Mouse (Mus musculus) kidney, adult 11 months (tissue): ENCODE data around the gene Nprl3.
A peak's percentile ranks its signal among the peaks of the same experiment; 100 is the strongest.
"Not testable (repeated sequence)": the region's sequence is repeated elsewhere in the genome, so short reads cannot be mapped to it uniquely, and the experiment has no call there.

Experiments
- DNase-seq: peaks from one replicate; pipeline ENCODE4 v3.0.0; 2022

The Nprl3 gene

DNA sequence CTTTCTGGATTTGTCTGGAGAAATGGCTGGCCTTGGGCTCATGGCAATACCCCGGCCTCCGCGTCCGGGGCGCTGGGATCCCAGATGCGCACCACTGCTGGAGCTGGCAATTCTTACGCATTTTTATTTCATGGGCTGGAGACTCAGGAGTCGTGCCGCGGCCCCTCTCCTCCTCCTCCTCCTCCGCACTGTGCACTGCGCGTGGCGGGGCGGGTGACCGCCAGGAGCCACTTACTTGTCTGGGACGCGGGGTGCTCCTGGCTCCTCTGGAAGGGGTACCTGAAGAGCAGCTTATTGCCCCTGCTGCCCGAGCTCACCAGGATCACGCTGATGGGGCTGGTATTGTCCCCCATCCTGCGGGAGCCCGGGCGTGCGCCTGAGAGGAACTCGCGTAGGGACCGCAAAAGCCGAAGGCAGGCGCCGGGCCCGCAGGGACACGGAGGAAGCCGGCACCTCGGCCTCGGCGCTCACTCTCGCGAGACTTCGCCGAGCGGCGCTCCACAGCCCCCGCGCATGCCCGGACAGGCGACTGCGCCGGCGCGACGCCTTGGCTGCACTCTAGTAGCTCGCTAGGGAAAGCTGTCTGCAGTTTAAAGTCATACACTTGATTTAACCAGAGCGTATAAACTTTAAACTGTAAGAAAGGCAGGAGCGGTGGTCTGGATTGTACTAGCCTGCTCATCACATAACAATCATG lies at the start of gene Nprl3:
Gene Nprl3, minus strand, starts transcription at position 520 of the 697 bp plus-strand sequence.
- DNase-seq, result peak; percentile 94

DNA sequence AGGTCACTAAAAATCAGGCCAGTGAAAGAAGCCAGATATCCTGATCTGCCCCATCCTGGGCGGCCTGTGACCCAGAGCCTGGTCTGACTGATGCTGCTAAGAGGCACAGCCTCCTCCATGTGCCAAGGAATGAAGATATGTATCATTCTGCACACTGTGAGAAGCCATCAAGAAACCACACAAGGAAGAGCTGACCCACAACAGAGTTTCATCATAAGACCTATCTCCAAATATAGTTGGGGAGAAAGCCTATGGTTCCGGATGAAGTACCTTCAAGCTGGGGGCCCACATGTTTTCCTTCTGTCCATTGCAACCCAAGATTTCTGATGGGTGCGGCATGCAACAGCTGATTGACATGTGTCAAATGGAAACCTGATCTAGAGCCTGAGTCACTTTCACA lies 48.5 kb upstream of the Nprl3 start:
- DNase-seq, result no peak

- DNase-seq, result no peak
Measured at GRCm38 (mm10) chr11:32309928-32310327, 42.4 kb upstream of the Nprl3 start.

DNA sequence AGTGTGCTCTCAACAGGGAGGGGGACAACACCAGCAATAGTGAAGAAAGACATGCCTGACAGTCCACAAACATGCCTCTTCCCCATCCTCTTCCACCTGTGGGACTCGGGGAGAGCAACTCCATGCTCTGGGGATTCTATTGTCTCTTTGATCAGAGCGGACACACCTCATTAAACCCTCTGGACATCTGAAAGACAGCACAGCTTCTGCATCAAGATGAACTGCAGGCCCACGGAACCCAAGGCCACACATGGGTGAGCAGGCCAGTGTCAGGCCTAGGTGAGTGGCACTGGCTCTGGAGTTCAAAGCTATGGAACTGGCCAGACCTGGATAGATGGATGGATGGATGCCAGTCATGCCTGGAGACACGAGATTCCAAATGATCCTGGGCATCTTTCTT lies 41.9 kb upstream of the Nprl3 start:
- DNase-seq, result no peak

- DNase-seq, result no peak
Measured at GRCm38 (mm10) chr11:32307006-32307405, 39.5 kb upstream of the Nprl3 start.

DNA sequence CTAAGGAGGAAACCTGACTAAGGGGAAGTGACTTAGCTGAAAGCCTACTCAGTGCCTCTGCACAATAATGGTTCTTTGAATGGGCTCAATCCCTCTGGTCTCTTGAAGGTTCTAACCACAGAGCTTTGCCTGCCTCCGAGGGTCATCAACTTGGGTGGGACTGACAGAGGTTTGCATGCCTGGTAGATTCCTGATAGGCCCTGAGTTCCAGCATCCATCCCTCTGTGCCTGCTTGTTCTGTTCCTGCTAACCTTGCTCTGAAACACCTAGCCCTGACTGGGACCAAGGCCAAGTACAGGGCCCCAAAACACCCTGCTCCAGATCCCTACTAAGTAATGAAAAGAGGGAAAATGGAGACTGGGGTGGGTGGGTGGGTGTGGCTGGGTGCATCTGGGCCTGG lies 35.9 kb upstream of the Nprl3 start:
- DNase-seq, result no peak

- no peak for DNase-seq
Measured at GRCm38 (mm10) chr11:32302824-32303419, 35.4 kb upstream of the Nprl3 start.

GRCm38 (mm10) chr11:32301506-32301905 lies 34.0 kb upstream of the Nprl3 start:
- DNase-seq, result no peak

DNA sequence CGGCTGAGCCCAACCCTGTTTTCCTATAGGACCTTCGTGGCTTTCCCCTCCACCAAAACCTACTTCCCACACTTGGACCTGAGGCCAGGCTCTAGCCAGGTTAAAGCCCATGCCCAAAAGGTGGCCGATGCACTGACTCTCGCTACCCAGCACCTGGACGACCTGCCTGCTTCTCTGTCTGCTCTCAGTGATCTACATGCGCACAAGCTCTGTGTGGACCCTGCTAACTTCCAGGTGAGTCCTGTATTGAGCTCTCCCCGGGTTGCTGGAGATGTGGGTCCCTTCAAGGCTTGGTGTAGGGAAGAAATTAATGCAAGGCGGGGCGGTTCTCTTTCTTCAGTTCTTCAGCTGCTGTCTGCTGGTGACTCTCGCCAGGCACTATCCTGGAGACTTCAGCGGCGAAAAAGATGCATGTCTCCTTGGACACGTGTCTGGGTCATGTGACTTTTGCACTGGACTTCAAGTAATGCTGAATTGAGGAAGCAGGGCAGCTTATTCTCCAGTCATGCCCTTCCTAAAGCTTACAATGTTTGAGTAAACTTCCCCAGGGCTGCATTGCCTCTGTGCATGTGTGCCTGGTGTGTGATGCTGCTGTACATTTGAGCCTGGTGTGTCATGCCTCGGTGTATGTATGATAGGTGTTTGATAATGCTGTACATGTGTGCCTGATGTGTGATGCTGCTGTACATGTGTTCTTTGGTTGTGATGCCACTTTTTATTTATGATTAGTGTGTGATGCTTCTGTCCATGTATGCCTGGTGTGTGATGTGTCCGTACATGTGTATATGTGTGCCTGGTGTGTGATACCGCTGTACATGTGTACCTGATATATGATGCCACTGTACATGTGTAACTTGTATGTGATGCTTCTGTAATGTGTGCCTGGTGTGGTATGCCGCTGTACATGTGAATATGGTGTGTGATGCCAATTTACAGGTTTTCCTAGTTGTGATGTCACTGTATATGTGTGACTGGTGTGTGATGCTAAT lies 33.1 kb upstream of the Nprl3 start:
- DNase-seq, result no peak

DNA sequence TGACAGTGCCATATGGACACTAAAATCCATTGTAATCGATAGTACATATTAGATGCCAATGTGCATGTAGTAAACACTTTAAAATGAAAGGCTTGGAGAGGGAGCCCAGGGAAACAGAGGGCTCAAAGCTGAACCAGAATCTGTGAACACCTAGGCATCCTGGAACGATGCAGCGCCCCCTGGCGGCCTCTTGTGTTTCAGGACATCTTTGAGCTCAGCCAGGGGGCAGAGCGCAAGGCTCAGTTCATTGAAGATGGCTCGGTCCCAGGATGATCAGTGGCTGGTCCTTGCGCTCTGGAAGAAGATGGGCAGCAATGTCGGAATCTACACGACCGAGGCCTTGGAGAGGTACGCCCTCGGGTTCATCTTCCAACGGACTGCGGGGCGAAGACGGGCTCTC lies 32.4 kb upstream of the Nprl3 start, which contains the start of gene Hbq1a:
Gene Hbq1a, plus strand, starts transcription at position 205 of the 400 bp plus-strand sequence.
- peak; percentile 12 for DNase-seq

- no peak for DNase-seq
Measured at GRCm38 (mm10) chr11:32298532-32298918, 31.0 kb upstream of the Nprl3 start.

DNA sequence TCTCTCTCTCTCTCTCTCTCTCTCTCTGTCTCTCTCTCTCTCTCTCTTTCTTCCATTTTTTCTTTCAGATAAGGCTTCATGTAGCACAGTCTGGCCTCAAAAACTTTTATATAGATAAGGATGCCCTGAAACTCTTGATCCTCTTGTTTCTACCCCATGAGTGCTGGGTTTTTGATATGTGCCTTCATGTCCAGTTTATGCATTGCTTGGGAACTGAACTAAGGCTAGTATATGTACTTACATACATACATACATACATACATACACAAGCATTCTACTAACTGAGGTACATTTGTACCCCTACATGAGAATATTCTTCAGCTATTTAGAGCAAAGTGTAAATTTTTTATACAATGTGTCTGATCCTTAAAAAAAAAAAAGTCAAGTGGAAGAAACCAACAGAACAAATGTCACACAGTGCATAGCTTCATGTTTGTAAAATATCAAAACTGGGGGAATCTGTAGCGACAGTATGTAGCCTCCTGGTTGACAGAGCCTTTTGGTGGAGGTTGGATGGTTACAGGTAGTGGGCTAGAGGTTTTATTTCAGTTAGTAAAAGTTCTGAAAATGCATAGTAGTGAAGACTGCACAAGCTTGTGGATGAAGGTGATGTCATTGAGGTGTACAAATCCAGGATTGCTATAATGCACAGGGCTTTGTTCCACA lies 30.5 kb upstream of the Nprl3 start:
- no peak for DNase-seq

DNA sequence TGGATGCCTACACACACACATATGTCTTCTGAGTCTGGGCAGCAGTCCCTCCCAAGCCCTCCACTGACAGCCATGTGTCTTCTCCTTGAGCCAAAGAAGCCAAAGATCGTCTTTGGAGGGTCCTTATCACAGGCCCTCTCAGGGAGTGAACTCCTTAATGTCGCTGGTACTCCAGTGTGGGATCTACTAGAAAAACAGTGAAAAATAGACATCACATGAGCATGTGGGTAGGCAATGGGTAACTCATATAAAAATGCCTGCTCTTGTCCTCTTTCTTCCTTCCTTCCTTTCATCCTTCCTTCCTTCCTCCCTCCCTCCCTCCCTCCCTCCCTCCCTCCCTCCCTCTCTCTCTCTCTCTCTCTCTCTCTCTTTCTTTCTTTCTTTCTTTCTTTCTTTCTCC lies 29.9 kb upstream of the Nprl3 start:
- DNase-seq, result not testable (repeated sequence)

DNA sequence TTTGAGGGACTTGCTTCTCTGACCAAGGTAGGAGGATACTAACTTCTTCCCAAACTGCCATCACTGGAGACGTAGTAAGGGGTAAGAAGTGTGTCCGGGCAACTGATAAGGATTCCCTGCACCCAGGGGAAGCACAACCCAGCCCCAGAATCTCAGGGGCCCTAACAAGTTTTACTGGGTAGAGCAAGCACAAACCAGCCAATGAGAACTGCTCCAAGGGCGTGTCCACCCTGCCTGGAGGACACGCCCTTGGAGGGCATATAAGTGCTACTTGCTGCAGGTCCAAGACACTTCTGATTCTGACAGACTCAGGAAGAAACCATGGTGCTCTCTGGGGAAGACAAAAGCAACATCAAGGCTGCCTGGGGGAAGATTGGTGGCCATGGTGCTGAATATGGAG lies 28.7 kb upstream of the Nprl3 start, which contains the start of gene Hba-a2:
Gene Hba-a2, plus strand, starts transcription at position 287 of the 400 bp plus-strand sequence.
- not testable (repeated sequence) for DNase-seq

- DNase-seq, result not testable (repeated sequence)
Measured at GRCm38 (mm10) chr11:32293479-32293878, 26.0 kb upstream of the Nprl3 start.

GRCm38 (mm10) chr11:32292819-32293218 lies 25.3 kb upstream of the Nprl3 start:
- not testable (repeated sequence) for DNase-seq

DNA sequence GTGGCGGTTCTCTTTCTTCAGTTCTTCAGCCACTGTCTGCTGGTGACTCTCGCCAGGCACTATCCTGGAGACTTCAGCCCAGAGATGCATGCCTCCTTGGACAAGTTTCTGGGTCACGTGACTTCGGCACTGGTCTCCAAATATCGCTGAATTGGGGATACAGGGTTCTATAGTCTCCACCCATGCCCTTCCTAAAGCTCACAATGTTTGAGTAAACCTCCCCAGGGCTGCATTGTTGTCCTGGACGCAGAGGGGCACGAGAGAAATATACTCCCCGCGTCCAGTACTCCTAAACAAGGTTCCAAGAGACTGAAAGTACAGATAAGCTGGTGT lies 20.0 kb upstream of the Nprl3 start:
- no peak for DNase-seq

DNA sequence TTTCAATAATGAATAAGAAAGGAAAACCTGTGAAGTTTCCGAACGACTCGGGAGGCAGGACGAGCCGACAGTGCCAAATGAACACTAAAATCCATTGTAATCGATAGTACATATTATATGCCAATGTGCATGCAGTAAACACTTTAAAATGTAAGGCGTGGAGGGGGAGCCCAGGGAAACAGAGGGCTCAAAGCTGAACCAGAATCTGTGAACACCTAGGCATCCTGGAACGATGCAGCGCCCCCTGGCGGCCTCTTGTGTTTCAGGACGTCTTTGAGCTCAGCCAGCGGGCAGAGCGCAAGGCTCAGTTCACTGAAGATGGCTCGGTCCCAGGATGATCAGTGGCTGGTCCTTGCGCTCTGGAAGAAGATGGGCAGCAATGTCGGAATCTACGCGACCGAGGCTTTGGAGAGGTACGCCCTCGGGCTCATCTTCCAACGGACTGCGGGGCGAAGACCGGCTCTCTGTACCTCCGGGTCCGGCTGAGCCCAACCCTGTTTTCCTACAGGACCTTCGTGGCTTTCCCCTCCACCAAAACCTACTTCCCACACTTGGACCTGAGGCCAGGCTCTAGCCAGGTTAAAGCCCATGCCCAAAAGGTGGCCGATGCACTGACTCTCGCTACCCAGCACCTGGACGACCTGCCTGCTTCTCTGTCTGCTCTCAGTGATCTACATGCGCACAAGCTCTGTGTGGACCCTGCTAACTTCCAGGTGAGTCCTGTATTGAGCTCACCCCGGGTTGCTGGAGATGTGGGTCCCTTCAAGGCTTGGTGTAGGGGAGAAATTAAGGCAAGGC lies 19.4 kb upstream of the Nprl3 start, which contains the start of gene Hbq1b:
Gene Hbq1b, plus strand, starts transcription at position 271 of the 798 bp plus-strand sequence.
- DNase-seq, result peak; percentile 70

DNA sequence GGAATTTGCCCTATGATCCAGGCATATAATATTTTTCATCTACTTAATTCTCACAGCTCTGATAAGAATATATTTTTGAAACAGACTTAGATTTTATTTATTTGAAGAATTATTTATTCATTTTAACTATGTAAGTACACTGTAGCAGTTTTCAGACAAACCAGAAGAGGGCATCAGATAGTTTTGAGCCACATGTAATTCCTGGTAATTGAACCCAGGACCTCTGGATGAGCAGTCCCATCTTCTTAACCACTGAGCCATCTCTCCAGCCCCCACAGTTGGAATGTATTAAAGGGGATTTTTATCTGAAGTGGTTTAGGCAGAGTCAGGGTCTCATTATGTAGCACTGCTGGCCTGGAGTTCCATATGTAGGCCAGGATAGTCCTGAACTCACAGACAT lies 18.4 kb upstream of the Nprl3 start:
- DNase-seq, result not testable (repeated sequence)

GRCm38 (mm10) chr11:32285031-32285775 lies 17.7 kb upstream of the Nprl3 start:
- no peak for DNase-seq

DNA sequence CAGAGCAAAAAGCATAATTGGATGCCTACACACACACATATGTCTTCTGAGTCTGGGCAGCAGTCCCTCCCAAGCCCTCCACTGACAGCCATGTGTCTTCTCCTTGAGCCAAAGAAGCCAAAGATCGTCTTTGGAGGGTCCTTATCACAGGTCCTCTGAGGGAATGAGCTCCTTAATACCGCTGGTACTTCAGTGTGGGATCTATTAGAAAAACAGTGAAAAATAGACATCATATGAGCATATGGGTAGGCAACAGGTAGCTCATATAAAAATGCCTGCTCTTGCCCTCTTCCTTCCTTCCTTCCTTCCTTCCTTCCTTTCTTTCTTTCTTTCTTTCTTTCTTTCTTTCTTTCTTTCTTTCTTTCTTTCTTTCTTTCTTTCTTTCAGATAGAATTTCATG lies 17.1 kb upstream of the Nprl3 start:
- not testable (repeated sequence) for DNase-seq
